Mouse (Mus musculus): ENCODE measurements at regions not wholly inside any gene's neighbourhood (a gene's known extent, or its start where the extent isn't known, plus 50 kb on each side); places are given as distances from the start of the nearest gene placed in this dataset.

- H3K9me3 ChIP-seq (replicated peaks; ENCODE audit: control insufficient read depth, insufficient read depth, low read length, poor library complexity, severe bottlenecking) = peaks cover 4% of the 10 kb centered on the region; the same call in 1 of the 2 replicates
- H3K27ac ChIP-seq (ENCODE audit: insufficient read depth, low read length) = no peak overlapping the region
- H3K36me3 ChIP-seq (ENCODE audit: control insufficient read depth, insufficient read depth, low read length, poor library complexity, severe bottlenecking) = no peaks in the 10 kb centered on the region
- TF ChIP-seq POLR2A (IDR thresholded peaks at IDR 0.05; ENCODE audit: insufficient read depth, low read length) (no peak), EP300 (IDR thresholded peaks at IDR 0.05; ENCODE audit: insufficient read depth, low read depth, low read length) (no peak), CTCF (IDR thresholded peaks at IDR 0.05; ENCODE audit: low read depth, low read length) (no peak)
- no peak overlapping the region for H3K9ac ChIP-seq (ENCODE audit: low read depth, poor library complexity, severe bottlenecking)
- H3K27me3 ChIP-seq (ENCODE audit: control insufficient read depth, insufficient read depth, low read length, poor library complexity, severe bottlenecking) = no peaks in the 10 kb centered on the region
- H3K4me3 ChIP-seq (ENCODE audit: low read depth, low read length) = no peak overlapping the region
- no peaks in the 10 kb centered on the region for H3K4me1 ChIP-seq (ENCODE audit: control insufficient read depth, insufficient read depth, low read length)
Measured at GRCm38 (mm10) chr3:149761245-149761644, 770.9 kb upstream of the Adgrl2 start.

GRCm38 (mm10) chr3:149757910-149758592 is 767.7 kb upstream of the Adgrl2 start:
- H3K4me3 ChIP-seq (ENCODE audit: low read depth, low read length) = no peak overlapping the region
- H3K9ac ChIP-seq (ENCODE audit: low read depth, poor library complexity, severe bottlenecking) = no peak overlapping the region
- no peak for TF ChIP-seq EP300 (IDR thresholded peaks at IDR 0.05; ENCODE audit: insufficient read depth, low read depth, low read length)
- no peak for TF ChIP-seq POLR2A (IDR thresholded peaks at IDR 0.05; ENCODE audit: insufficient read depth, low read length)
- no peak for TF ChIP-seq CTCF (IDR thresholded peaks at IDR 0.05; ENCODE audit: low read depth, low read length)
- H3K27me3 ChIP-seq (ENCODE audit: control insufficient read depth, insufficient read depth, low read length, poor library complexity, severe bottlenecking) = no peaks in the 10 kb centered on the region; the same call in 1 of the 2 replicates
- no peaks in the 10 kb centered on the region for H3K36me3 ChIP-seq (ENCODE audit: control insufficient read depth, insufficient read depth, low read length, poor library complexity, severe bottlenecking)
- no peaks in the 10 kb centered on the region for H3K4me1 ChIP-seq (ENCODE audit: control insufficient read depth, insufficient read depth, low read length)
- peaks cover 4% of the 10 kb centered on the region; the same call in 1 of the 2 replicates for H3K9me3 ChIP-seq (replicated peaks; ENCODE audit: control insufficient read depth, insufficient read depth, low read length, poor library complexity, severe bottlenecking)
- H3K27ac ChIP-seq (ENCODE audit: insufficient read depth, low read length) = no peak overlapping the region

- H3K36me3 ChIP-seq (ENCODE audit: control insufficient read depth, insufficient read depth, low read length, poor library complexity, severe bottlenecking) = no peaks in the 10 kb centered on the region
- H3K27ac ChIP-seq (ENCODE audit: insufficient read depth, low read length) = no peak overlapping the region
- H3K27me3 ChIP-seq (ENCODE audit: control insufficient read depth, insufficient read depth, low read length, poor library complexity, severe bottlenecking) = no peaks in the 10 kb centered on the region
- no peak overlapping the region for H3K4me3 ChIP-seq (ENCODE audit: low read depth, low read length)
- TF ChIP-seq POLR2A (IDR thresholded peaks at IDR 0.05; ENCODE audit: insufficient read depth, low read length) = no peak
- TF ChIP-seq CTCF (IDR thresholded peaks at IDR 0.05; ENCODE audit: low read depth, low read length) = no peak
- TF ChIP-seq EP300 (IDR thresholded peaks at IDR 0.05; ENCODE audit: insufficient read depth, low read depth, low read length) = no peak
- H3K4me1 ChIP-seq (ENCODE audit: control insufficient read depth, insufficient read depth, low read length) = no peaks in the 10 kb centered on the region
- no peak overlapping the region for H3K9ac ChIP-seq (ENCODE audit: low read depth, poor library complexity, severe bottlenecking)
- no peaks in the 10 kb centered on the region for H3K9me3 ChIP-seq (replicated peaks; ENCODE audit: control insufficient read depth, insufficient read depth, low read length, poor library complexity, severe bottlenecking)
Measured at GRCm38 (mm10) chr3:149736069-149736468, 745.7 kb upstream of the Adgrl2 start.

- Histone ChIP-seq H3K9ac (ENCODE audit: low read depth, poor library complexity, severe bottlenecking) (no peak overlapping the region), H3K27me3 (ENCODE audit: control insufficient read depth, insufficient read depth, low read length, poor library complexity, severe bottlenecking) (no peaks in the 10 kb centered on the region), H3K9me3 (replicated peaks; ENCODE audit: control insufficient read depth, insufficient read depth, low read length, poor library complexity, severe bottlenecking) (no peaks in the 10 kb centered on the region), H3K4me1 (ENCODE audit: control insufficient read depth, insufficient read depth, low read length) (no peaks in the 10 kb centered on the region), H3K4me3 (ENCODE audit: low read depth, low read length) (no peak overlapping the region), H3K36me3 (ENCODE audit: control insufficient read depth, insufficient read depth, low read length, poor library complexity, severe bottlenecking) (no peaks in the 10 kb centered on the region), H3K27ac (ENCODE audit: insufficient read depth, low read length) (no peak overlapping the region)
- TF ChIP-seq CTCF (IDR thresholded peaks at IDR 0.05; ENCODE audit: low read depth, low read length) = no peak
Measured at GRCm38 (mm10) chr3:149726212-149726611, 735.9 kb upstream of the Adgrl2 start.

- H3K4me3 ChIP-seq (ENCODE audit: low read depth, low read length) = no peak overlapping the region
- H3K36me3 ChIP-seq (ENCODE audit: control insufficient read depth, insufficient read depth, low read length, poor library complexity, severe bottlenecking) = no peaks in the 10 kb centered on the region
- H3K4me1 ChIP-seq (ENCODE audit: control insufficient read depth, insufficient read depth, low read length) = no peaks in the 10 kb centered on the region
- no peak for TF ChIP-seq EP300 (IDR thresholded peaks at IDR 0.05; ENCODE audit: insufficient read depth, low read depth, low read length)
- TF ChIP-seq CTCF (IDR thresholded peaks at IDR 0.05; ENCODE audit: low read depth, low read length) = no peak
- H3K27ac ChIP-seq (ENCODE audit: insufficient read depth, low read length) = no peak overlapping the region
- H3K9me3 ChIP-seq (replicated peaks; ENCODE audit: control insufficient read depth, insufficient read depth, low read length, poor library complexity, severe bottlenecking) = no peaks in the 10 kb centered on the region
- no peaks in the 10 kb centered on the region for H3K27me3 ChIP-seq (ENCODE audit: control insufficient read depth, insufficient read depth, low read length, poor library complexity, severe bottlenecking)
- H3K9ac ChIP-seq (ENCODE audit: low read depth, poor library complexity, severe bottlenecking) = no peak overlapping the region
Measured at GRCm38 (mm10) chr3:149724879-149725278, 734.5 kb upstream of the Adgrl2 start.

GRCm38 (mm10) chr3:149721832-149722231 is 731.5 kb upstream of the Adgrl2 start:
- Histone ChIP-seq H3K27ac (ENCODE audit: insufficient read depth, low read length) (no peak overlapping the region), H3K9me3 (replicated peaks; ENCODE audit: control insufficient read depth, insufficient read depth, low read length, poor library complexity, severe bottlenecking) (no peaks in the 10 kb centered on the region), H3K4me3 (ENCODE audit: low read depth, low read length) (no peak overlapping the region), H3K27me3 (ENCODE audit: control insufficient read depth, insufficient read depth, low read length, poor library complexity, severe bottlenecking) (no peaks in the 10 kb centered on the region), H3K36me3 (ENCODE audit: control insufficient read depth, insufficient read depth, low read length, poor library complexity, severe bottlenecking) (no peaks in the 10 kb centered on the region), H3K4me1 (ENCODE audit: control insufficient read depth, insufficient read depth, low read length) (no peaks in the 10 kb centered on the region), H3K9ac (ENCODE audit: low read depth, poor library complexity, severe bottlenecking) (no peak overlapping the region)
- no peak for TF ChIP-seq EP300 (IDR thresholded peaks at IDR 0.05; ENCODE audit: insufficient read depth, low read depth, low read length)
- TF ChIP-seq CTCF (IDR thresholded peaks at IDR 0.05; ENCODE audit: low read depth, low read length) = no peak
- TF ChIP-seq POLR2A (IDR thresholded peaks at IDR 0.05; ENCODE audit: insufficient read depth, low read length) = no peak
